Mouse (Mus musculus): ENCODE measurements around the gene Nrm.
A peak's percentile ranks its signal among the peaks of the same experiment; 100 is the strongest.

Nrm gene

GRCm38 (mm10) chr17:35905587-35905986, 44.5 kb downstream of the Nrm start:
- DNase-seq (ENCODE audit: low spot score), result no peak

GRCm38 (mm10) chr17:35907609-35908008, 46.5 kb downstream of the Nrm start:
- DNase-seq (ENCODE audit: low spot score), result no peak

- DNase-seq (ENCODE audit: low spot score), result no peak
These were observed 48.2 kb downstream of the Nrm start for GRCm38 (mm10) chr17:35909186-35909918.

- DNase-seq (ENCODE audit: low spot score), result peak; percentile 82
These were observed 48.8 kb downstream of the Nrm start, which contains the start of gene Atat1 for GRCm38 (mm10) chr17:35909919-35910369. Gene Atat1, minus strand, starts transcription at chr17:35910075.

GRCm38 (mm10) chr17:35914975-35915374, 53.9 kb downstream of the Nrm start:
- no peak for DNase-seq (ENCODE audit: low spot score)
